Mouse (Mus musculus): ENCODE data around the gene Cnppd1. TPM values are rescaled to one million over a fixed set of nuclear protein-coding genes. Genes with fewer than 3 reads are reported as not detected.

Gene Cnppd1
- total RNA-seq (2021), result 10 to 100 TPM; 32.6 to 34.0 TPM

DNA sequence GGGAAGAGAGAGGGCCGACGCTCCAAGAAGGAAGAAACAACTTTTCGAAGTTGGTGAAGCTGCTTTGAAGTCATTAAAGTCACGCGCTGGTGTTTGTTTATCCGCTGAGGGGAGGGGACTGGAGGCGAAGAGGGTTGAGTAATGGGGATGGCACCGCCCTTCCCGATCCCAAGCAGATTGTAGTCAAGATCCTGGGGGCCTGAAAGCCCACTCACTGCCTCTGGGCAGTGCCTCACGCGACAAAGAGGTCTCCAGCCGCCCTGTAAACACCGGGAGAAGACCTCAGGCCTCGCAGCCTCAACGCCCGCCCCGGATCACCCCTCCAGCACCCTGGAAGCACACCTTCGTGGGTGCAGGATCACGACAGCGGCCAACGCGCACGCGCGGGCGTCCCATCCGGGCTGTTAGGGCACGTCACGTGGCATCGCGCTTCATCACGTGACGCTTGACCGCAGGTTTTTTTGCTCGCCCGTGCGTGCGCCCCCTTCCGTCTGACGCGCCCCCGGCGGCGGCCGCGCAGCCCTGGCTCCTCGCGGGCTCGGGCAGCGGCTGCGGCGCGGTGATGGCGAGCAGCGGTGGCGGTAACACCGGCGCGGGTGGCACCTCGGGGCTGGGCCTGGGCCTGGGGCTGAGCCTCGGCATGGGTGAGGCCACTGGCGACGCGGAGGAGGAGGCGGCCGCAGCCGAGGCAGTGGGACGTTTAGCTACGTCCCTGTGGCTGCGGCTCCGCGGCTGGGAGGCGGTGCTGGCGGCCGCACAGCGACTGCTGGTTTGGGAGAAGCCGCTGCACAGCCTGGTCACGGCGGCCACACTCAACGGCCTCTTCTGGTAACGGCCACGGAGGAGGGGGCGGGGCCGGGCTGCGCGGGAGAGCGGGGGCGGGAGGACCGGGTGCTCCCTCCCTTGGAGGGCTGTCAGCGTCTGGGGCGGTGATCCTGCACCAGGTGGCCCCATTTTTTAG lies at the start of gene Cnppd1, which contains the start of gene Retreg2:
Gene Cnppd1, minus strand, starts transcription at position 411 of the 961 bp plus-strand sequence.
Gene Retreg2, plus strand, starts transcription at position 478 of the 961 bp plus-strand sequence.
- intact Hi-C loops (cut with DNase I), result loop anchor here (2.0 kb wide), 1 partner anchor 26 kb away; the partner anchor contains the start of gene Zfand2b
- DNase-seq (ENCODE audit: low spot score in 2 of 2), result peak; percentile 96 to 97

DNA sequence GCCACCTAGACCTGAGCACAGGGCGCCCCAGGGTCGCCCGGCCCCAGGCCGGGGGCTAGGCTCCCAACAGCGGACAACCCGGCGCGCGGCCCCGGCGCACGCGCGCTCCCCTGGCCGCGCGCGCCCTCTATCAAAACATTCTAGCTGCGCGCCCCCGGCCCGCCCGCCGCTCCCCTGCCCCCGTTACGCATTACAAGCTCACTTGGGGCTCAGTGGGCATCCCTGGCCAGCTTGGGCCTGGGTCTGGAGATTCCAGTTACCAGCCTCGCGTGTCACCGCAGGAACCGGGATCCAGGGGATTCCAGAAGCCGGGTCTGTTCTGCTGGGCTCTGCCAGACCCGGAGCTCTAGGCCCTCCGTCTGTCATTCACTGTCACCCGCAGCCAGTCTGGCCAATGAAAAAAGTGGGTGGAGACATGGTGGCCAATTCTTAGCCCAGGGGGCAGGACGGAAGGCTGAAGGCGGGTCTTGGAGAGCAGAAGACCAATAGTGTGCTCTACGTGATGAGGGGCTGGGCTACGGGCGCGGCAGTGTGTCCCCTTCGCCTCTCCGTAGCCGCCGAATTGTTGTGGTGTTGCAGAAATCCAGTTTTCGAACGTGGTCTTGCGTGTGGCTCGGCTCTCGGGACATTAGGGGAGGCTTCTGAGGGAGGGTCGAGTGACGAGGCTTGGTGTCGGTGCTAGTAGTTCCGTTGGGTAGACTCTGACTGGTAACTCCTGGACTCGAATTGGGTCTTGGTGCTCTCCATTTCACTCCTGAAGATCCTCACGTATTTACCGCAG lies 49.3 kb upstream of the Cnppd1 start, which contains the start of the genes Ankzf1 and Atg9a:
Gene Ankzf1, plus strand, starts transcription at position 530 of the 781 bp plus-strand sequence.
Gene Atg9a, minus strand, starts transcription at position 575 of the 781 bp plus-strand sequence.
- peak; percentile 95 to 99 for DNase-seq (ENCODE audit: low spot score in 2 of 2)
- intact Hi-C loops (cut with DNase I), result loop anchor here (2.0 kb wide), 1 partner anchor 19 kb away; the partner anchor contains the start of genes Glb1l and Stk16

DNA sequence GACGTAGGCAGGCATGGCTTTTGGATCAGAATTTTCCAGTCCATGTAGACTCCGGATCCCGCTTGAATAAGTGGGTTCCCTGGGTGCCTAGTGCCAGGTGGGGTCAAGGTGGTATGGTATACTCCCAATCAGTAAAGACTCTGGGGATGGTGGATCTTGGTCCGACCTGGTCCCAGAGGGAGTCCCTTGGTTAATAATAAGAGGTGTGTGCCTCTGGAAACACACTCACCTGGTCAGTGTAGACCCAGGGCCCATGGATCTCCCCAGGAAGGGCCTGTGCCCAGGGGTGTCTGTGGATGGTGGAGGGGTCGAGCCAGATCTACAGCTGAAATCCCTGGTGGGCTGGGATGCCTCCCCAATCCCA lies 48.7 kb upstream of the Cnppd1 start:
- DNase-seq (ENCODE audit: low spot score in 2 of 2), result no peak

DNA sequence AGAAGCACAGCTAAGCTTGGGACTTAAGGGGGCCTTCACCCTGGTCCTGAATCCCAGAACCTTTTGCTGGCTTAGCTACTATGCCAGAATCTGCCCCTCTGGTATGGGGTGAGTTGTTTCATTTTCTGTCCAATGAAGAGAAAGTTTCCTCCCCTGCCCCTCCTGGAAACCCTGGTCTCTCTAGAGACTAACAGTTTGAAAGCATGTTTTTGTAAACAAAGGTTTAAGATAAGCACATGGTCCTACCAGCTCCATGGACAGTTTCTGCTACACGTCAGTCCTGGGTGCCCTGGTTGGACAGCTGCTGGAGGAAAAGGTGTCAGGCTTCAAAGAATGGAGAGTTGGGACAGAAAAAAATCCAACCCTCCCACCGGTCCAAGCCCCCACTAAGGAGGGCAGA lies 48.1 kb upstream of the Cnppd1 start:
- no peak for DNase-seq (ENCODE audit: low spot score in 2 of 2)
- intact Hi-C loops (cut with DNase I), result no loop called here

More for the DNA sequence above, 48.7 kb upstream of the Cnppd1 start:
- intact Hi-C loops (cut with DNase I), result no loop called here

DNA sequence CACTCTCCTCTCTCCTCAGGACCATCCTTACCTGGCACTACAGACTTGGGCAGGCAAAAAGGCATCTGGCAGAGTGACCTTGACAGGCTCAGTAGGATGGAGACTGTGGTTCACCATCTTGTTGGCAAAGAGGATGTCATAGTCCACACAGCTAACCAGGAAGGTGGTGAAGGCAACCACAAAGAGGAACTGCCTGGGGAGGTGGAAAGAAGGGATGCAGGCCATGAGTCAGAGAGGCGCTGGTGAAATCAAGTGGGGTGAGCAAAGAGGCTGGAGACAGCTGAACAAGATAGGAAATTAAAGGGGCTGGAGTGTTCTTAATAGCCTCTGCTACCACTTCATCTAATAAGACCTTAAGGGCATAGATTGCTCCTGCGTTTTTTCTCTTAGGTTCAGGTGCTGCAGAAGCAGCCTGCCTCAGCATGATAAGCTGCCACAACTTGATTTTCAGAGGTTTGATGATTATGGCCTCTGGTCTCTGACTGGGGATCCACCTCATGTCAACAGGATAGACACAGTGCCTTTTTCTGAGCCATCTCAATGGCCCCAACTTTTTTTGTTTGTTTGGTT lies 45.5 kb upstream of the Cnppd1 start:
- intact Hi-C loops (cut with DNase I), result no loop called here

GRCm38 (mm10) chr1:75187126-75187525 lies 44.6 kb upstream of the Cnppd1 start:
- intact Hi-C loops (cut with DNase I), result no loop called here
- no peak for DNase-seq (ENCODE audit: low spot score in 2 of 2)

More for the DNA sequence above, 45.5 kb upstream of the Cnppd1 start:
- no peak for DNase-seq (ENCODE audit: low spot score in 2 of 2)

DNA sequence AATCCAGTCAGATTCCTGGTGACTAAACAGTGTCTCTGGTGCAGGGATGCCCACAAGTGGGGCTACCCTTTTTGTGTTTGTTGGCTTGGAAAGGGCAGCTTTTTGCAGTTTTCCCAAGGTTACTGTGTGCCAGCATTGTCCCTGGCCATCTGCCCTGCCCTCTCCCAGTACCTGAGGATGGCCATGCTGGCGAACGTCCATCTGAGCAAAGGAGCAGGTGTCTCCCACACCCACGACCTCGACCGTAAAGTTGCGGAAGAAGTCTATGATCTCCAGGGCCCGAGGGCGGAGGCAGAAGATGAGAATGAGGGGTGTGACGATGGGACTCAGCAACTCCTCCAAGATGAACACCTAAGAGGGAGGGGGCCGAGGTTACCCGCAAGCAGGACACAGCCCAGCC lies 43.0 kb upstream of the Cnppd1 start:
- intact Hi-C loops (cut with DNase I), result no loop called here
- no peak for DNase-seq (ENCODE audit: low spot score in 2 of 2)

DNA sequence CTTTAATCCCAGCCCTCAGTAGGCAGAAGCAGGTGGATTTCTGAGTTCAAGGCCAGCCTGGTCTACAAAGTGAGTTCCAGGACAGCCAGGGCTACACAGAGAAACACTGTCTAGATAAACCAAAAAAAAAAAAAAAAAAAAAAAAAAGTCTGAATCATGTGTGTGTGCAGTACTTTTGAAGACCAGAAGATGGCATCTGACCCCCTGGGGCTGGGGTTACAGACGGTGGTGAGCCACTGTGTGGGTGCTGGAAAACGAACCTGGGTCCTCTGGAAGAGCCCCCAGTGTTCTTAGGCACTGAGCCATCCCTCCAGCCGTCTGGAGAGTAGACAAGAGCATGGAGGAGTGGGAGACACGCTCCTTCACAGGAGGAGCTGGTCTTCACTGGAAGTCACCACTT lies 39.6 kb upstream of the Cnppd1 start:
- intact Hi-C loops (cut with DNase I), result no loop called here

DNA sequence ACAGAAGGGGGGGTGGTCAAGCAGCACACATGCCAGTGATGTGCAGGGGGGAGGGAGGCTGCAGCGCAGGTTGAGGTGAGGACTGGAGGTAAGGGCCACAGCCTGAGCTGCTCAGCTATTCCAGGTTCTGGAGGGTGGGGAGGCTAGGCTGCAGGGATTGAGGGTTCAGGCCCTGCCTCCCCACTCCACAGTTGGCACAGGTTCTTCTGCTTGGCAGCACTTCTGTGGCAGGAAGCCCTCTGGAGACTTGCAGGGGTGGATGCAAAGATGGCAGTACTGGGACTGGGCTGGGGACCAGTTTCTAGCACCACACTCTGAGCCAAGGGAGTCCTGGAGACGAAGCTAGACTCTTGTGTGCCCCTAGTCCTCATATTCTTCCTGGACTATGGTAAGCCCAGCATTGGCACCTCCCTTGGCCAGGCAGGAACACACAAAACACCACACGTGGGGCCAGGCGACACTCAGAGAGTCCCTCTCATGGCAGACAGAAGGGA lies 38.9 kb upstream of the Cnppd1 start:
- DNase-seq (ENCODE audit: low spot score in 2 of 2), result no peak
- intact Hi-C loops (cut with DNase I), result no loop called here

More for the DNA sequence above, 39.6 kb upstream of the Cnppd1 start:
- no peak for DNase-seq (ENCODE audit: low spot score in 2 of 2)

GRCm38 (mm10) chr1:75180741-75181140 lies 38.2 kb upstream of the Cnppd1 start:
- intact Hi-C loops (cut with DNase I), result no loop called here
- no peak for DNase-seq (ENCODE audit: low spot score in 2 of 2)

DNA sequence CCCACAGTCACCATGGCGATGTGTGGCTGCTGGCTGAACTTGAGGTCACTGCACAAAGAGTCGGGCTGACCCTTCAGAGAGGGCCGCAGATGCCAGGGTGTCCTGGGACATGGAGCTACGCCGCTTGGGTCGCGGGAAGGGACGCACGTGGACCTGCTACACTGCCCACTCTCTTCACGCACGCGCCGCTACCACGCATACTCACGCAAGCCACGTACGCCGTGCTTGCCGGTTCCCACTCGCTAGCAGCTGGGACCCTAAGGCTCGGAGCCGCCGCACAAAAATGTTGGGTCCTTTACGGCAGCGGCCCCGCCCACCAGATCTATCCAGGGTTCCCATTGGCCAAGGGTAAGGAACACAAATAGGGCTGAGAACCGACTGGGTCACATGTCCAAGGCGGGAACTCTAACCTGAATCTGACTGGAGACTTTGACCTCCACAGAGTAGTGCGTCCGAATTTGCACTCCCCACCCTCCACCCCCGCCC lies 37.6 kb upstream of the Cnppd1 start, which contains the start of gene Abcb6:
Gene Abcb6, minus strand, starts transcription at position 288 of the 486 bp plus-strand sequence.
- peak; percentile 94 to 98 for DNase-seq (ENCODE audit: low spot score in 2 of 2)
- intact Hi-C loops (cut with DNase I), result no loop called here

DNA sequence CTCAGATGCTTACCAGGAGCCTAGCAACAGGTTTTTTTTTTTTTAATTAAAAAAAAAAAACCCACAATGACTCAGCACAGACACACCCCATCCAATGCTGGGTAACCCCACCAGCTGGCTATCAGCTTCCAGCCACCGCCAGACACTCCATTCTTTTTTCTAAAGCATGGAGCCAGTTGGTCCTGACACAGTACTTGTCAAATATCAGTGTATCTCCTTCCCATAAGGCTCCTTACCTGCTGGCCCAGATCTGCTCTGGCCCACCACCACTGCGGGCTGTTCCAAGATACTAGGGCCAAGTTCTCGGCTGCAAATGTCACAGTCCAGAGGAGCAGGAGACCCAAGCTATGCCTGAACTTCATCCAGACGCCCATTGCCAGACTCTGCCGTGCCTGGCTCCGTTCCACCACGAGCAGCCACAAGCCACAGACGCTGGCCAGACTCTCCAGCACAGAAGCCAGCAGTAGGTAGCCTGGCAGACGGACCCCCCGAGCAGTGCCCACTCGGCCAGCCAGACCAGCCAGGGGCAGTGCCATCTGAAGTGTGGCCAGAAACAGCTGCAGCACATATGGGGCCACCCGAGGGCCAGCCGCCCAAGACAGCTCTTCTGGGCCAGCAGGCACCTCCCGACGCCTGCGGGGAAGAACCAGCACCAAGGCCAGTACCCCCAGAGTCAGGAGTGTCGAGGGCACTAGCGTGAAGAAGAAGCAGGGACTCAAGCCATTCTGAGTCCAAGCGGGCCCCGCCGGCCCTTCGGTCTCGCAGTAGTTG lies 37.0 kb upstream of the Cnppd1 start:
- DNase-seq (ENCODE audit: low spot score in 2 of 2), result peak; percentile 34 to 35
- intact Hi-C loops (cut with DNase I), result no loop called here

GRCm38 (mm10) chr1:75168472-75169464 lies 26.3 kb upstream of the Cnppd1 start, which contains the start of gene Zfand2b:
Zfand2b (plus strand) TSS chr1:75168646.
- DNase-seq (ENCODE audit: low spot score in 2 of 2), result peak; percentile 93 to 97
- intact Hi-C loops (cut with DNase I), result loop anchor here (2.0 kb wide), 1 partner anchor 26 kb away; the partner anchor contains the start of genes Cnppd1 and Retreg2

DNA sequence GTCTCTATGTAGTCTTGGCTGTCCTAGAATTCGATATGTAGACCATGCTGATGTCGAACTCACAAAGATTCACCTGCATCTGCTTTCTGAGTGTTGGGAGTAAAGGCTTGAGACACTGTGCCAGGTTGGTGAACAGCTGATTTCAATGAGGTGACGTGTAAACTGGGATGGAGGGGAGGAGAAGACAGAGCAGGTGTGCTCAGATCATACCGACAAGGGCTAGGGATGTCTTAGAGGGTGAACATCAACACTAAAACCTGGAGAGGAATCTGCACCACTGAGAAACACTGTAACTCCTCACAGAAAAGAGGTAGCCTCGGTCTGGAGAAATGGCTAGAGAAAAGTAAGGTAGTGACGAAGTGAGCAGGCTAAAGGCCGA lies 25.6 kb upstream of the Cnppd1 start:
- DNase-seq (ENCODE audit: low spot score in 2 of 2), result no peak
- intact Hi-C loops (cut with DNase I), result loop anchor here (2.0 kb wide), 1 partner anchor 25 kb away; the partner anchor contains the start of genes Cnppd1 and Retreg2

GRCm38 (mm10) chr1:75160256-75160617 lies 17.7 kb upstream of the Cnppd1 start:
- intact Hi-C loops (cut with DNase I), result no loop called here
- DNase-seq (ENCODE audit: low spot score in 2 of 2), result no peak

GRCm38 (mm10) chr1:75159540-75160255 lies 17.2 kb upstream of the Cnppd1 start:
- intact Hi-C loops (cut with DNase I), result no loop called here
- DNase-seq (ENCODE audit: low spot score in 2 of 2), result no peak

GRCm38 (mm10) chr1:75158990-75159389 lies 16.5 kb upstream of the Cnppd1 start:
- intact Hi-C loops (cut with DNase I), result no loop called here
- no peak for DNase-seq (ENCODE audit: low spot score in 2 of 2)

Measured in left cerebral cortex, postnatal 25 days (tissue).